Mouse (Mus musculus): ENCODE measurements around the gene Mmd2.

DNA sequence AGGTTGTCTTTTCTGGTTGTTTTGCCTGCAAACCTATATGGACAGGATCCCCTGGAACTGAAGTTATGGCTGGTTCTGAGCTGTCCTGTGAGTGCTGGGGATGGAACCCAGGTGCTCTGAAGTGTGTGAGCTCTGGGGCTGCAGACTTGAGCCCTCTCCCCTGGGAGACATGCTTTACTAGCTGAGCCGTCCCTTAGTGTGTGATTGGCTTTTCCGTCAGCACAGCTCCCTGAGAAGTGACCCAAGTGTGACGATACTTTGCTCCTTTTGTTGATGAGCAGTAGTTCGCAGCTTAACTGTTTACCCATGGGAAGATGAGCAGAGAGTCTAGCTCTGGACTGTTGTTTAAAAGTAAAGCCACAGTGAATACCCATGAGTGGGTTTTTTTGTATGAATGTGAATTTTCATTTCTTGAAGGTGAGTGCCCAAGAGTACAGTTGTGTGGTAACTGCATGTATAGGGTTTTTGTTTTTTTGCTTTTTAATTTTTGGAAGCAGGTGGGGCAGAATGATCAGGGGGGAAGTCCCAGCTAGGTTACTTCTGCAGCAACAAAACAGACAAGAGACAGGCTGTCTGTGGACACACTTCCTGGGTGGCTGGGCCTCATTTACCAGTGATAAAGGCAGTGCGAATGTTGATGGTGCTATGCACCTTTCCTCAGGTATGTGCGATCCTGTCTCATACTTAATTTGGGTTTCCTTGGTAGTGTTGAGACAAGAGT, 32.9 kb upstream of the Mmd2 start:
- TF ChIP-seq CTCF (IDR thresholded peaks at IDR 0.05) (no peak), POLR2A (IDR thresholded peaks at IDR 0.05; ENCODE audit: insufficient read depth, low read depth, low read length) (no peak)
